Comparison of ENCODE assay signal across 10 mouse cellular contexts in the genomic region with DNA sequence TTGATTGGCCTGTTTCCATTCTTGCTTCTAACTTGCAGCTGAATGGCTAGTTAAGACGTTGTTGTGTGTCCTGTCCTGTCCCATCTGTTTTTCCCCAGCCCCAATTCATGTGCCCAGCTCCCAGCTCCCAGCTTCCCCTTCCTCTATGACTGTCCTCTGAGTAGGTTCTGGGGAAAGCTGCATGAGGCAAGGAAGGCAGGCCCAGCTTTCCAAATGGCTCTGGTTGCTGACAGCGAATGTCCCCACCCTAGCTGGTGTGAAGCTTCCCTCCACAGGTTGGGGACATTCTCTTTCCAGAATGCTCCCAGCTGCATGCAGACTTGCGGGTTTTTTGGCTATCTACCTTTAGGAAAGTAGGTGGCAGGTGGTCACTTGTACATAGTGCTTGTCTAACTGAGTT.
DNase-seq lines count a peak whose midpoint lies in the region; ATAC-seq lines count a peak whose summit lies in the region.
"Had no signal": no experiment of that assay in that cellular context is flagged by ENCODE, and none has a peak within 500 bp of the region (broad histone marks: within the 10 kb centered on the region; RNA-seq: fewer than 3 reads in every experiment).

No protein-coding gene starts in this region.

- H3K36me3 ChIP-seq in embryonic facial prominence, embryonic 12.5 days = peaks cover 8% of the 10 kb centered on the region; the same call in 1 of the 2 replicates
- peaks cover 22% of the 10 kb centered on the region for H3K36me3 ChIP-seq in embryonic facial prominence, embryonic 10.5 days (replicated peaks)
- H3K36me3 ChIP-seq in kidney, embryonic 16.5 days (ENCODE audit: insufficient read depth, low read length) = peaks cover 6% of the 10 kb centered on the region; the same call in 1 of the 2 replicates
- no peaks in the 10 kb centered on the region for H3K36me3 ChIP-seq in forebrain, embryonic 15.5 days
- no peaks in the 10 kb centered on the region for H3K36me3 ChIP-seq in midbrain, embryonic 13.5 days

- H3K9me3 ChIP-seq in embryonic facial prominence, embryonic 12.5 days = no peaks in the 10 kb centered on the region
- no peaks in the 10 kb centered on the region for H3K9me3 ChIP-seq in embryonic facial prominence, embryonic 10.5 days
- H3K9me3 ChIP-seq in kidney, embryonic 16.5 days (ENCODE audit: low read length) = no peaks in the 10 kb centered on the region
- no peaks in the 10 kb centered on the region for H3K9me3 ChIP-seq in forebrain, embryonic 15.5 days
- H3K9me3 ChIP-seq in midbrain, embryonic 13.5 days = no peaks in the 10 kb centered on the region

- WGBS in embryonic facial prominence, embryonic 12.5 days = 75% methylated on average over 3 of the region's 3 CpGs
- 80% methylated on average over 3 of the region's 3 CpGs for WGBS in embryonic facial prominence, embryonic 10.5 days
- WGBS in kidney, embryonic 16.5 days = 75% methylated on average over 3 of the region's 3 CpGs
- WGBS in forebrain, embryonic 15.5 days = 60% methylated on average over 3 of the region's 3 CpGs
- WGBS in midbrain, embryonic 13.5 days = 71% methylated on average over 3 of the region's 3 CpGs

- H3K4me1 ChIP-seq in embryonic facial prominence, embryonic 12.5 days = peaks cover 57% of the 10 kb centered on the region
- peaks cover 82% of the 10 kb centered on the region for H3K4me1 ChIP-seq in embryonic facial prominence, embryonic 10.5 days
- H3K4me1 ChIP-seq in kidney, embryonic 16.5 days (ENCODE audit: insufficient read depth, low read length) = peaks cover 76% of the 10 kb centered on the region
- H3K4me1 ChIP-seq in forebrain, embryonic 15.5 days = peaks cover 56% of the 10 kb centered on the region
- H3K4me1 ChIP-seq in midbrain, embryonic 13.5 days (replicated peaks) = peaks cover 59% of the 10 kb centered on the region

- no peaks in the 10 kb centered on the region for H3K27me3 ChIP-seq in embryonic facial prominence, embryonic 12.5 days
- H3K27me3 ChIP-seq in embryonic facial prominence, embryonic 10.5 days (replicated peaks; ENCODE audit: low read depth, poor library complexity, severe bottlenecking) = no peaks in the 10 kb centered on the region
- no peaks in the 10 kb centered on the region for H3K27me3 ChIP-seq in kidney, embryonic 16.5 days (ENCODE audit: insufficient read depth, low read length)
- H3K27me3 ChIP-seq in forebrain, embryonic 15.5 days = no peaks in the 10 kb centered on the region
- H3K27me3 ChIP-seq in midbrain, embryonic 13.5 days = no peaks in the 10 kb centered on the region

- 0 out of 2 replicates have a peak, but pooled peaks have one; percentile 5 for ATAC-seq in embryonic facial prominence, embryonic 12.5 days (ENCODE audit: insufficient number of reproducible peaks, insufficient read depth, low FRiP score, low TSS enrichment)
- no peak for ATAC-seq in kidney, embryonic 16.5 days (ENCODE audit: low FRiP score, low TSS enrichment)
- peak; percentile 15; the same call in 1 of the 2 replicates for ATAC-seq in forebrain, embryonic 15.5 days (replicated peaks)
- ATAC-seq in midbrain, embryonic 13.5 days = peak; percentile 14; the same call in 1 of the 2 replicates
- ATAC-seq: activated CD4-positive, CD25-positive, alpha-beta regulatory T cell, adult 4 months had no signal

- peak overlapping the region; percentile 14; the same call in 1 of the 2 replicates for H3K27ac ChIP-seq in embryonic facial prominence, embryonic 12.5 days
- H3K27ac ChIP-seq in embryonic facial prominence, embryonic 10.5 days (replicated peaks) = no peak overlapping the region; the same call in 1 of the 2 replicates
- H3K27ac ChIP-seq in kidney, embryonic 16.5 days (ENCODE audit: low read length) = peak overlapping the region; percentile 41; the same call in 1 of the 2 replicates
- H3K27ac ChIP-seq in forebrain, embryonic 15.5 days (replicated peaks) = peak overlapping the region; percentile 61
- peak overlapping the region; percentile 66 for H3K27ac ChIP-seq in midbrain, embryonic 13.5 days

- no peak overlapping the region for H3K4me2 ChIP-seq in embryonic facial prominence, embryonic 12.5 days (replicated peaks)
- no peak overlapping the region for H3K4me2 ChIP-seq in kidney, embryonic 16.5 days (replicated peaks; ENCODE audit: low read depth, low read length)
- no peak overlapping the region for H3K4me2 ChIP-seq in forebrain, embryonic 15.5 days (replicated peaks)
- no peak overlapping the region for H3K4me2 ChIP-seq in midbrain, embryonic 13.5 days (replicated peaks)

- no peak overlapping the region for H3K4me3 ChIP-seq in embryonic facial prominence, embryonic 12.5 days
- H3K4me3 ChIP-seq in embryonic facial prominence, embryonic 10.5 days = no peak overlapping the region
- no peak overlapping the region for H3K4me3 ChIP-seq in kidney, embryonic 16.5 days (ENCODE audit: low read length)
- H3K4me3 ChIP-seq in forebrain, embryonic 15.5 days = no peak overlapping the region
- no peak overlapping the region for H3K4me3 ChIP-seq in midbrain, embryonic 13.5 days (replicated peaks)

- no peak for DNase-seq in embryonic facial prominence, embryonic 10.5 days (ENCODE audit: low spot score)
- no peak for DNase-seq in kidney, postnatal 4 days
- DNase-seq in spleen, postnatal 10 days (ENCODE audit: low spot score in 2 of 2) = no peak
- no peak for DNase-seq in embryo, embryonic 10 days (ENCODE audit: low spot score)
- DNase-seq: gastrocnemius, postnatal 36 days had no signal

- no peak overlapping the region for H3K9ac ChIP-seq in embryonic facial prominence, embryonic 12.5 days
- no peak overlapping the region for H3K9ac ChIP-seq in kidney, embryonic 16.5 days (replicated peaks; ENCODE audit: low read length)
- H3K9ac ChIP-seq in forebrain, embryonic 15.5 days (replicated peaks) = no peak overlapping the region
- H3K9ac ChIP-seq in midbrain, embryonic 13.5 days (replicated peaks) = no peak overlapping the region
